Mouse (Mus musculus) liver, postnatal 0 days (tissue): ENCODE data around the gene Tescl.
A peak's percentile ranks its signal among the peaks of the same experiment; 100 is the strongest.

ENCODE experiments used
- CTCF ChIP-seq: sonication (generic); IDR thresholded peaks from 2 replicates; pipeline ENCODE4 v1.5.1; 2016; ENCODE audit warnings: antibody characterized with exemption, low read depth
- EP300 ChIP-seq: IDR thresholded peaks from 2 replicates; pipeline ENCODE4 v1.6.1; 2016; ENCODE audit warnings: antibody characterized with exemption, low read depth, mild to moderate bottlenecking

- TF ChIP-seq CTCF, result peak; percentile 89
- TF ChIP-seq EP300, result peak; percentile 99
These were observed 43.5 kb upstream of the Tescl start for GRCm38 (mm10) chr7:24377091-24377865.
